Mouse (Mus musculus) erythroid progenitor cell, adult 5-6 weeks (primary cell): ENCODE data around the gene Ndufaf3. TPM values are rescaled to one million over a fixed set of nuclear protein-coding genes. Genes with fewer than 3 reads are reported as not detected.

ENCODE experiments used
- ATAC-seq: replicated peaks from 2 replicates; pipeline ENCODE4 v1.8.0; 2016; ENCODE audit warnings: moderate number of reproducible peaks, mild to moderate bottlenecking, moderate TSS enrichment, inconsistent platforms; ENCODE audit not compliant: poor library complexity, low FRiP score, severe bottlenecking
- total RNA-seq, 2 experiments: library from RNA; stranded (forward) in 1 of 2; stranded (reverse) in 1 of 2; fragments of 150-400 nt in 1 of 2; fragments of 186-747, 209-891 nt in 1 of 2; gene quantifications; 2 replicates each; pipeline versions ENCODE4 v1.2.3 to v1.2.4; 2015 to 2017; ENCODE audit warnings: low replicate concordance in 2 of 2

Gene Ndufaf3
- total RNA-seq, 2 experiments from 2014 or later, result 16.3 to 37.6 TPM

DNA sequence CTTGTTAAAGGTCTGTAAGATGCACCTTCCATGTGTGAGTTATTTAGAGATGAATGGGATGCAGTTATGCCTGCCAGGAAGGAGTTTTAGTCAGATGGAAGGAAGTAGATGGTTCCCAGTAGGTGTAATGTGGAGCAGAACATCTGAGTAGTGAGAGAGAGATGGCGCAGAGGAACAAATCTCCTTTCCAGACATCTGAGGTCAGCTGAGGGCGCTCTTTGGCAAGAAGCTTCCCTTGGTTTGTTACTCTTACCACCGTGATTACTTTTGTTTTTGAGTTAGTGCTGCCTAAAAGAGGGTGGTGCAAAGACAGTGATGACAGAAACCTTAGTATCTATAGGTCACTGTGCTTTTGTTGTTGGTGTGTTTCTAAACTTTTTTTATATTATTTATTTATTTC, 41.8 kb downstream of the Ndufaf3 start:
- no peak for ATAC-seq

GRCm38 (mm10) chr9:108523341-108523740, 43.9 kb downstream of the Ndufaf3 start:
- ATAC-seq, result no peak

GRCm38 (mm10) chr9:108521604-108522003, 45.6 kb downstream of the Ndufaf3 start:
- ATAC-seq, result no peak

- peak; percentile 10; the same call in 1 of the 2 replicates for ATAC-seq
Observed at GRCm38 (mm10) chr9:108517931-108518332, 49.3 kb downstream of the Ndufaf3 start.

DNA sequence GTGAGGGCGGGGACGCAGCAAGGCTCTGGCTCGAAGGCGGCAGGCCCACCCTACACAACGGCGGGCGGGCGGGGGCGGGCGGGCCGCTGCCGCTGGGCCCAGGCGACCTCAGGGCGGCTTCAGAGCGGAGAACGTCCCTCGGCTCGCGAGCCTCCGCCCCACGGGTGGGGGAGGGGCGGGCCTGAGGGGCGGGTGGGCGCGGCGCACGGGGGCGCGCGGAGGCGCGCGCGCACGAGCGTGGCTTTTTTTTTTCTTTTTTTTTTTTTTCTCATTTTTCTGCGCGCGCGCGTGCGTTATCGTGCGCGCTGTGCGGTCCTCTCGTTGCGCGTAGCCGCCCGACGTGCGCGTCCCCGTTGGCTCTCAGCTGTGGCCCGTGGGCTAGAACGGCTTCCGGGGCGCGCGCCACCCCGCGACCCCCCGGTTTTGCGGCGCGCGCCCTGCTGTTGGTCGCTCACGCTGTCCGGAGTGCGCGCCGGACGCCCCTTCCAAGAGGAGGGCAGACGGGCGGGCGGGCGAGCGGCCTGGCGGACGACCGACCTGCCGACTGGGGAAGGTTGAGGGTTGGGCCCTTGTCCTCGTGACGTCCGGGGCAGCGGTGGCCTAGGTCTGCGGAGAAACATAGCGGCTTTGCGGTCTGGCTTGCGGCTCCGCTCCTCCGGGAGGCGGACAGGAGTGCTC, 49.8 kb downstream of the Ndufaf3 start:
- peak; percentile 53 for ATAC-seq

GRCm38 (mm10) chr9:108516380-108517251, 50.6 kb downstream of the Ndufaf3 start, which contains the start of gene Qrich1:
Gene Qrich1, plus strand, starts transcription at chr9:108516806.
- ATAC-seq, result peak; percentile 96

Other genes with a start within 250 kb of the Ndufaf3 start
- gene Gpx1, start 228.5 kb downstream of the Ndufaf3 start, total RNA-seq (2015; ENCODE audit: low replicate concordance), result 4,218 and 4,387 TPM in 2 replicates
- gene Gpx1, start 228.5 kb downstream of the Ndufaf3 start, total RNA-seq (2017; ENCODE audit: low replicate concordance), result 2,703 and 2,741 TPM in 2 replicates
- gene Usp4, start 219.6 kb downstream of the Ndufaf3 start, total RNA-seq (2015; ENCODE audit: low replicate concordance), result 162 and 251 TPM in 2 replicates
- 123 and 148 TPM in 2 replicates for gene Usp4, start 219.6 kb downstream of the Ndufaf3 start, total RNA-seq (2017; ENCODE audit: low replicate concordance)
- gene 1700102P08Rik, start 174.6 kb downstream of the Ndufaf3 start, total RNA-seq (2015; ENCODE audit: low replicate concordance), result 2.1 and 2.2 TPM in 2 replicates
- 1.2 and 4.6 TPM in 2 replicates for gene 1700102P08Rik, start 174.6 kb downstream of the Ndufaf3 start, total RNA-seq (2017; ENCODE audit: low replicate concordance)
- not detected in 2 replicates for gene Ccdc36, start 138.9 kb downstream of the Ndufaf3 start, total RNA-seq (2015; ENCODE audit: low replicate concordance)
- 1.1 TPM in 1 of 2 replicates, not detected in the other for gene Ccdc36, start 138.9 kb downstream of the Ndufaf3 start, total RNA-seq (2017; ENCODE audit: low replicate concordance)
- gene BC048562, start 131.0 kb downstream of the Ndufaf3 start, total RNA-seq (2015; ENCODE audit: low replicate concordance), result not detected in 2 replicates
- gene BC048562, start 131.0 kb downstream of the Ndufaf3 start, total RNA-seq (2017; ENCODE audit: low replicate concordance), result not detected in 2 replicates
- 3.4 and 23.4 TPM in 2 replicates for gene Ccdc71, start 106.9 kb downstream of the Ndufaf3 start, total RNA-seq (2015; ENCODE audit: low replicate concordance)
- gene Ccdc71, start 106.9 kb downstream of the Ndufaf3 start, total RNA-seq (2017; ENCODE audit: low replicate concordance), result 9.5 and 14.6 TPM in 2 replicates
- gene Klhdc8b, start 105.9 kb downstream of the Ndufaf3 start, total RNA-seq (2015; ENCODE audit: low replicate concordance), result 2.5 and 2.9 TPM in 2 replicates
- gene Klhdc8b, start 105.9 kb downstream of the Ndufaf3 start, total RNA-seq (2017; ENCODE audit: low replicate concordance), result 5.4 TPM in 1 of 2 replicates, not detected in the other
- not detected in 2 replicates for gene Lamb2, start 87.7 kb downstream of the Ndufaf3 start, total RNA-seq (2015; ENCODE audit: low replicate concordance)
- not detected in 2 replicates for gene Lamb2, start 87.7 kb downstream of the Ndufaf3 start, total RNA-seq (2017; ENCODE audit: low replicate concordance)
- 52.6 and 63.7 TPM in 2 replicates for gene Usp19, start 76.8 kb downstream of the Ndufaf3 start, total RNA-seq (2015; ENCODE audit: low replicate concordance)
- 54.7 and 58.7 TPM in 2 replicates for gene Usp19, start 76.8 kb downstream of the Ndufaf3 start, total RNA-seq (2017; ENCODE audit: low replicate concordance)
- gene Qars, start 59.7 kb downstream of the Ndufaf3 start, total RNA-seq (2015; ENCODE audit: low replicate concordance), result 67.5 and 85.1 TPM in 2 replicates
- gene Qars, start 59.7 kb downstream of the Ndufaf3 start, total RNA-seq (2017; ENCODE audit: low replicate concordance), result 78.3 and 79.2 TPM in 2 replicates
- 92.6 and 141 TPM in 2 replicates for gene Qrich1, start 50.6 kb downstream of the Ndufaf3 start, total RNA-seq (2015; ENCODE audit: low replicate concordance)
- 117 and 139 TPM in 2 replicates for gene Qrich1, start 50.6 kb downstream of the Ndufaf3 start, total RNA-seq (2017; ENCODE audit: low replicate concordance)
- 28.8 and 75.0 TPM in 2 replicates for gene Impdh2, start 7.1 kb downstream of the Ndufaf3 start, total RNA-seq (2015; ENCODE audit: low replicate concordance)
- gene Impdh2, start 7.1 kb downstream of the Ndufaf3 start, total RNA-seq (2017; ENCODE audit: low replicate concordance), result 37.1 and 46.5 TPM in 2 replicates
- 47.8 and 48.7 TPM in 2 replicates for gene Dalrd3, start 2.5 kb upstream of the Ndufaf3 start, total RNA-seq (2015; ENCODE audit: low replicate concordance)
- gene Dalrd3, start 2.5 kb upstream of the Ndufaf3 start, total RNA-seq (2017; ENCODE audit: low replicate concordance), result 18.7 and 23.7 TPM in 2 replicates
- 2.9 and 6.8 TPM in 2 replicates for gene Wdr6, start 11.3 kb upstream of the Ndufaf3 start, total RNA-seq (2015; ENCODE audit: low replicate concordance)
- gene Wdr6, start 11.3 kb upstream of the Ndufaf3 start, total RNA-seq (2017; ENCODE audit: low replicate concordance), result 1.4 and 3.7 TPM in 2 replicates
- not detected in 2 replicates for gene P4htm, start 30.2 kb upstream of the Ndufaf3 start, total RNA-seq (2015; ENCODE audit: low replicate concordance)
- gene P4htm, start 30.2 kb upstream of the Ndufaf3 start, total RNA-seq (2017; ENCODE audit: low replicate concordance), result not detected in 2 replicates
- gene Arih2, start 82.0 kb upstream of the Ndufaf3 start, total RNA-seq (2015; ENCODE audit: low replicate concordance), result 36.0 and 49.4 TPM in 2 replicates
- gene Arih2, start 82.0 kb upstream of the Ndufaf3 start, total RNA-seq (2017; ENCODE audit: low replicate concordance), result 77.1 and 79.9 TPM in 2 replicates
- 4.2 TPM in 1 of 2 replicates, not detected in the other for gene Slc25a20, start 94.7 kb upstream of the Ndufaf3 start, total RNA-seq (2015; ENCODE audit: low replicate concordance)
- gene Slc25a20, start 94.7 kb upstream of the Ndufaf3 start, total RNA-seq (2017; ENCODE audit: low replicate concordance), result 2.0 and 6.9 TPM in 2 replicates
- 1.4 and 10.9 TPM in 2 replicates for gene Prkar2a, start 121.9 kb upstream of the Ndufaf3 start, total RNA-seq (2015; ENCODE audit: low replicate concordance)
- 1.4 and 1.5 TPM in 2 replicates for gene Prkar2a, start 121.9 kb upstream of the Ndufaf3 start, total RNA-seq (2017; ENCODE audit: low replicate concordance)
- 16.2 and 32.7 TPM in 2 replicates for gene Ip6k2, start 216.4 kb upstream of the Ndufaf3 start, total RNA-seq (2015; ENCODE audit: low replicate concordance)
- gene Ip6k2, start 216.4 kb upstream of the Ndufaf3 start, total RNA-seq (2017; ENCODE audit: low replicate concordance), result 32.5 and 80.9 TPM in 2 replicates
- 2.9 and 6.1 TPM in 2 replicates for gene Nckipsd, start 240.9 kb upstream of the Ndufaf3 start, total RNA-seq (2015; ENCODE audit: low replicate concordance)
- 9.8 and 20.6 TPM in 2 replicates for gene Nckipsd, start 240.9 kb upstream of the Ndufaf3 start, total RNA-seq (2017; ENCODE audit: low replicate concordance)